Mouse (Mus musculus) cerebellum, adult (tissue): ENCODE measurements around the gene Wdhd1.
A peak's percentile ranks its signal among the peaks of the same experiment; 100 is the strongest.
"Not testable (repeated sequence)": the region's sequence is repeated elsewhere in the genome, so short reads cannot be mapped to it uniquely, and the experiment has no call there.

Experiments used
- ATAC-seq: cut with Nextera tagmentation; 2 replicates; pipeline ENCODE4 v1.9.2; 2017; ENCODE audit warnings: mild to moderate bottlenecking, moderate library complexity, mixed read lengths; ENCODE audit not compliant: insufficient number of reproducible peaks, low FRiP score, low TSS enrichment

Wdhd1 gene

GRCm38 (mm10) chr14:47276637-47277393 lies at the start of gene Wdhd1, which contains the start of gene Socs4:
Gene Wdhd1, minus strand, starts transcription at chr14:47276857.
Gene Socs4, plus strand, starts transcription at chr14:47276931.
- ATAC-seq = peak; percentile 97

GRCm38 (mm10) chr14:47325965-47326761 lies 49.5 kb upstream of the Wdhd1 start:
- no peak for ATAC-seq

GRCm38 (mm10) chr14:47321581-47321980 lies 44.9 kb upstream of the Wdhd1 start:
- not testable (repeated sequence) for ATAC-seq

- ATAC-seq = no peak
These were observed 42.7 kb upstream of the Wdhd1 start for GRCm38 (mm10) chr14:47319362-47319761.

GRCm38 (mm10) chr14:47310342-47311181 lies 33.9 kb upstream of the Wdhd1 start:
- ATAC-seq = peak; percentile 85

GRCm38 (mm10) chr14:47309061-47309460 lies 32.4 kb upstream of the Wdhd1 start:
- no peak for ATAC-seq

GRCm38 (mm10) chr14:47307669-47308068 lies 31.0 kb upstream of the Wdhd1 start:
- no peak for ATAC-seq

GRCm38 (mm10) chr14:47305933-47306332 lies 29.3 kb upstream of the Wdhd1 start:
- no peak for ATAC-seq

- ATAC-seq = no peak
These were observed 28.3 kb upstream of the Wdhd1 start for GRCm38 (mm10) chr14:47304814-47305405.

GRCm38 (mm10) chr14:47302885-47303680 lies 26.4 kb upstream of the Wdhd1 start:
- no peak for ATAC-seq

GRCm38 (mm10) chr14:47298819-47299261 lies 22.2 kb upstream of the Wdhd1 start:
- no peak for ATAC-seq

GRCm38 (mm10) chr14:47298408-47298792 lies 21.7 kb upstream of the Wdhd1 start:
- ATAC-seq = no peak

GRCm38 (mm10) chr14:47297785-47298407 lies 21.2 kb upstream of the Wdhd1 start, which contains the start of gene Mapk1ip1l:
Gene Mapk1ip1l, plus strand, starts transcription at chr14:47298266.
- ATAC-seq = peak; percentile 94

GRCm38 (mm10) chr14:47296232-47296631 lies 19.6 kb upstream of the Wdhd1 start:
- no peak for ATAC-seq

- no peak for ATAC-seq
These were observed 17.5 kb upstream of the Wdhd1 start for GRCm38 (mm10) chr14:47294136-47294535.

- ATAC-seq = no peak
These were observed 15.1 kb upstream of the Wdhd1 start for GRCm38 (mm10) chr14:47291772-47292171.

- no peak for ATAC-seq
These were observed 10.4 kb upstream of the Wdhd1 start for GRCm38 (mm10) chr14:47287021-47287420.

- no peak for ATAC-seq
These were observed 9.6 kb upstream of the Wdhd1 start for GRCm38 (mm10) chr14:47286215-47286614.

- ATAC-seq = no peak
These were observed 8.6 kb upstream of the Wdhd1 start for GRCm38 (mm10) chr14:47285271-47285670.
